Mouse (Mus musculus) MEL (cell line): ENCODE results near the gene Ostm1. TPM values are rescaled to one million over a fixed set of nuclear protein-coding genes. Genes with fewer than 3 reads are reported as not detected.

ENCODE experiments used
- DNase-seq: peaks from one replicate; pipeline ENCODE4 v3.0.0; 2011; ENCODE audit warnings: low read depth, low spot score
- H3K27ac ChIP-seq: 2 replicates; pipeline ENCODE4 v1.5.1; 2012; ENCODE audit warnings: low read depth, mild to moderate bottlenecking, control low read depth, low read length, moderate library complexity; ENCODE audit not compliant: control insufficient read depth
- H3K27me3 ChIP-seq, 2 experiments: fragments of 150-350 bp in 1 of 2; sonication (generic) in 1 of 2; 2 replicates each; pipeline ENCODE4 v1.6.1; 2012; ENCODE audit warnings: low read length in 2 of 2, mild to moderate bottlenecking in 2 of 2, improper control_type of control experiment in 1 of 2, moderate library complexity in 1 of 2; ENCODE audit not compliant: insufficient read depth in 2 of 2, control insufficient read depth in 1 of 2
- H3K36me3 ChIP-seq, 2 experiments: 2 replicates each; pipeline ENCODE4 v1.6.1; 2012 to 2014; ENCODE audit warnings: low read length in 2 of 2, improper control_type of control experiment in 1 of 2, inconsistent platforms in 1 of 2, mild to moderate bottlenecking in 1 of 2; ENCODE audit not compliant: insufficient read depth in 2 of 2, control insufficient read depth in 1 of 2
- H3K4me1 ChIP-seq, 2 experiments: fragments of 150-350 bp in 1 of 2; sonication (generic) in 1 of 2; 2 replicates each; pipeline ENCODE4 v1.6.1; 2012; ENCODE audit warnings: low read length in 2 of 2, improper control_type of control experiment in 1 of 2, mild to moderate bottlenecking in 1 of 2; ENCODE audit not compliant: insufficient read depth in 2 of 2, control insufficient read depth in 1 of 2
- H3K4me3 ChIP-seq, 2 experiments: fragments of 150-350 bp in 1 of 2; sonication (generic) in 1 of 2; 2 replicates each; pipeline ENCODE4 v1.5.1; 2012; ENCODE audit warnings: low read depth in 2 of 2, low read length in 2 of 2, mild to moderate bottlenecking in 2 of 2, moderate library complexity in 2 of 2, control low read depth in 1 of 2, improper control_type of control experiment in 1 of 2; ENCODE audit not compliant: control insufficient read depth in 1 of 2, insufficient read depth in 1 of 2
- H3K79me2 ChIP-seq: 2 replicates; pipeline ENCODE4 v1.6.1; 2012; ENCODE audit warnings: mild to moderate bottlenecking, low read length, moderate library complexity; ENCODE audit not compliant: control insufficient read depth, poor library complexity, insufficient read depth
- H3K9ac ChIP-seq: 2 replicates; pipeline ENCODE4 v1.6.1; 2012; ENCODE audit warnings: low read depth, mild to moderate bottlenecking, control low read depth, low read length, moderate library complexity; ENCODE audit not compliant: control insufficient read depth, poor library complexity, severe bottlenecking
- H3K9me3 ChIP-seq: fragments of 150-350 bp; sonication (generic); replicated peaks from 2 replicates; pipeline ENCODE4 v1.6.1; 2012; ENCODE audit warnings: mild to moderate bottlenecking, low read length, improper control_type of control experiment, moderate library complexity; ENCODE audit not compliant: insufficient read depth
- CTCF ChIP-seq, 3 experiments: IDR thresholded peaks in 2 of 3; conservative IDR thresholded peaks in 1 of 3; 2 replicates each; pipeline ENCODE4 v1.5.1; 2011 to 2012; ENCODE audit warnings: low read length in 3 of 3, low read depth in 2 of 3, mild to moderate bottlenecking in 2 of 3, improper control_type of control experiment in 1 of 3, inconsistent platforms in 1 of 3, mixed read lengths in 1 of 3, moderate library complexity in 1 of 3; ENCODE audit not compliant: control insufficient read depth in 1 of 3, insufficient read depth in 1 of 3, poor library complexity in 1 of 3, severe bottlenecking in 1 of 3
- ELF1 ChIP-seq: IDR thresholded peaks from 2 replicates; pipeline ENCODE4 v1.6.1; 2014; ENCODE audit warnings: low read depth, mild to moderate bottlenecking, inconsistent platforms, low read length, improper control_type of control experiment, moderate library complexity
- GABPA ChIP-seq: IDR thresholded peaks from 2 replicates; pipeline ENCODE4 v1.6.1; 2012; ENCODE audit warnings: low read depth, mild to moderate bottlenecking, inconsistent platforms, low read length, improper control_type of control experiment, moderate library complexity
- KAT2A ChIP-seq: conservative IDR thresholded peaks from 2 replicates; pipeline ENCODE4 v1.6.1; 2012; ENCODE audit warnings: low read depth, low read length, improper control_type of control experiment, inconsistent platforms
- MAFK ChIP-seq: IDR thresholded peaks from 2 replicates; pipeline ENCODE4 v1.6.1; 2011; ENCODE audit warnings: low read depth, mild to moderate bottlenecking, low read length, improper control_type of control experiment, borderline replicate concordance
- MEF2A ChIP-seq: IDR thresholded peaks from 2 replicates; pipeline ENCODE4 v1.6.1; 2014; ENCODE audit warnings: low read depth, mild to moderate bottlenecking, inconsistent platforms, low read length, improper control_type of control experiment; ENCODE audit not compliant: poor library complexity, insufficient replicate concordance, severe bottlenecking; ENCODE audit errors: extremely low read depth
- MYB ChIP-seq: IDR thresholded peaks from 2 replicates; pipeline ENCODE4 v1.6.1; 2011; ENCODE audit warnings: mild to moderate bottlenecking, low read depth, low read length, improper control_type of control experiment
- MYC ChIP-seq: IDR thresholded peaks from 2 replicates; pipeline ENCODE4 v1.6.1; 2011; ENCODE audit warnings: low read depth, mild to moderate bottlenecking, low read length, improper control_type of control experiment, moderate library complexity
- NELFE ChIP-seq: IDR thresholded peaks from 2 replicates; pipeline ENCODE4 v1.6.1; 2011; ENCODE audit warnings: low read depth, low read length, improper control_type of control experiment
- POLR2AphosphoS5 ChIP-seq: IDR thresholded peaks from 2 replicates; pipeline ENCODE4 v1.6.1; 2012; ENCODE audit warnings: low read depth, borderline replicate concordance, mild to moderate bottlenecking, inconsistent platforms, low read length, moderate library complexity, mixed read lengths
- SIN3A ChIP-seq: IDR thresholded peaks from 2 replicates; pipeline ENCODE4 v1.6.1; 2012; ENCODE audit warnings: low read length, improper control_type of control experiment, inconsistent platforms
- TBP ChIP-seq: IDR thresholded peaks from 2 replicates; pipeline ENCODE4 v1.8.0; 2011; ENCODE audit warnings: low read depth, low read length, improper control_type of control experiment
- TCF12 ChIP-seq: IDR thresholded peaks from 2 replicates; pipeline ENCODE4 v1.6.1; 2014; ENCODE audit warnings: low read depth, mild to moderate bottlenecking, inconsistent platforms, low read length, improper control_type of control experiment, moderate library complexity
- UBTF ChIP-seq: IDR thresholded peaks from 2 replicates; pipeline ENCODE4 v1.6.1; 2012; ENCODE audit warnings: low read depth, mild to moderate bottlenecking, inconsistent platforms, low read length, improper control_type of control experiment, moderate library complexity, borderline replicate concordance; ENCODE audit not compliant: insufficient read depth
- ZMIZ1 ChIP-seq: IDR thresholded peaks from 2 replicates; pipeline ENCODE4 v1.6.1; 2012; ENCODE audit warnings: low read depth, mild to moderate bottlenecking, inconsistent platforms, low read length, improper control_type of control experiment, moderate library complexity
- polyA plus RNA-seq, 2 experiments: library from polyadenylated mRNA; stranded (reverse) in 1 of 2; unstranded in 1 of 2; fragments of >175 nt in 1 of 2; fragments of >200 nt in 1 of 2; gene quantifications; 2 replicates each; pipeline versions ENCODE4 v1.2.1 to v1.2.4; 2012; ENCODE audit warnings: low replicate concordance in 2 of 2, low read depth in 1 of 2; ENCODE audit not compliant: insufficient read length in 2 of 2, insufficient read depth in 1 of 2, missing spikeins in 1 of 2
- total RNA-seq: library from RNA; depleted of rRNA; stranded (reverse); fragments of 300-350 nt; gene quantifications from 2 replicates; pipeline ENCODE4 v1.2.3, GENCODE M21; 2012; rRNA removed

The Ostm1 gene
- total and polyA plus RNA-seq, 3 experiments: 13.9 to 17.5 TPM; not detected in 1

- TF ChIP-seq POLR2AphosphoS5: no peak
- TF ChIP-seq SIN3A: no peak
- no peak for TF ChIP-seq TCF12
- TF ChIP-seq MEF2A: no peak
- TF ChIP-seq MYC: no peak
- no peak for TF ChIP-seq ELF1
- TF ChIP-seq ZMIZ1: no peak
- TF ChIP-seq CTCF (IDR thresholded peaks at IDR 0.05 in 2 of 3, conservative IDR thresholded peaks at IDR 0.05 in 1 of 3; ENCODE audit: control insufficient read depth in 1 of 3, insufficient read depth in 1 of 3, low read depth in 2 of 3, low read length in 3 of 3, poor library complexity in 1 of 3, severe bottlenecking in 1 of 3): peak in 1 of 3 experiments; percentile 44; a peak in 2 of 6 replicates
- no peak for TF ChIP-seq TBP
These were observed 151.0 kb downstream of the Ostm1 start (continued) for GRCm38 (mm10) chr10:42734546-42735060.

- Histone ChIP-seq H3K9ac (no peak overlapping the region), H3K79me2 (no peaks in the 10 kb centered on the region), H3K27ac (no peak overlapping the region), H3K9me3 (no peaks in the 10 kb centered on the region), H3K4me3 (no peak overlapping the region), H3K36me3 (no peaks in the 10 kb centered on the region), H3K27me3 (peaks cover 6 to 8% of the 10 kb centered on the region in 2 experiments), H3K4me1 (no peaks in the 10 kb centered on the region)
- TF ChIP-seq UBTF: no peak
- TF ChIP-seq MAFK: no peak
- no peak for TF ChIP-seq KAT2A
- TF ChIP-seq ELF1: no peak
- TF ChIP-seq NELFE: no peak
- TF ChIP-seq MYB: no peak
- no peak for TF ChIP-seq GABPA
- no peak for DNase-seq
These were observed 168.2 kb downstream of the Ostm1 start for GRCm38 (mm10) chr10:42751813-42752212.

Other genes starting within 250 kb of the Ostm1 start
- gene Afg1l, start 105.3 kb upstream of the Ostm1 start, total RNA-seq: 2.8 and 3.4 TPM in 2 replicates
- gene Afg1l, start 105.3 kb upstream of the Ostm1 start, polyA plus RNA-seq: 1 to 10 TPM in 1 of 2 experiments, not detected in 1; 3.7 TPM
- gene Snx3, start 81.8 kb upstream of the Ostm1 start, total RNA-seq: 107 TPM in 2 replicates
- 100 to 1,000 TPM in 1 of 2 experiments, not detected in 1; 320 TPM for gene Snx3, start 81.8 kb upstream of the Ostm1 start, polyA plus RNA-seq
- gene Nr2e1, start 190 bp upstream of the Ostm1 start, total RNA-seq: 0.03 TPM in 1 of 2 replicates, not detected in the other
- not detected for gene Nr2e1, start 190 bp upstream of the Ostm1 start, polyA plus RNA-seq
- 16.1 and 18.2 TPM in 2 replicates for gene Sec63, start 177.7 kb downstream of the Ostm1 start, total RNA-seq
- 100 to 1,000 TPM in 1 of 2 experiments, 10 to 100 TPM in 1; 41.8 to 119 TPM for gene Sec63, start 177.7 kb downstream of the Ostm1 start, polyA plus RNA-seq